Mouse (Mus musculus): ENCODE results near the gene Smo.

DNA sequence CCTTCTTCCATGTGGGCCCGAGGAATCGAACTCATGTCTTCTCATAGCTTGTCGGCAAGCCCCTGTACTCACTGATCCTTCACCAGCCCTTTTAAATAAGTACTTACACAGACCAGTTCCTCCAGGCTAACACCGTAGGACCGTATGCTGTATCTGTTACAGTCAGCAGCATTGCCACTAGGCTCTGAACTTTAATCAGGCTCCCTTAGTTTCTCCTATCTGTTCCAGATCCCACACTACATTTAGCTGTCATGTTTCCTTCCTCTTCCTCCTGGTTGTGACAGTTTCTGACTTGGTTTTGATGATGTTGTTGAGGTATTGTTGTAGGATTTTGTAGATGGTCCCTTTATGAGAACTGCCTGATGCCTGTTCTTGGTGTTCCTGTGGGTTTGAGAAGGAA lies 31.2 kb upstream of the Smo start:
- no peak for TF ChIP-seq CTCF (IDR thresholded peaks at IDR 0.05; ENCODE audit: extremely low read depth, insufficient read depth, insufficient read length, insufficient replicate concordance)
- TF ChIP-seq POLR2A (IDR thresholded peaks at IDR 0.05; ENCODE audit: low read depth, low read length) = no peak

Measured in spleen, adult 2 months (tissue).